Mouse (Mus musculus) common myeloid progenitor, adult 5-6 weeks (primary cell): ENCODE data around the gene Mei1. TPM values are rescaled to one million over a fixed set of nuclear protein-coding genes. Genes with fewer than 3 reads are reported as not detected.
A peak's percentile ranks its signal among the peaks of the same experiment; 100 is the strongest.
"Not testable (repeated sequence)": the region's sequence is repeated elsewhere in the genome, so short reads cannot be mapped to it uniquely, and the experiment has no call there.

ENCODE experiments used
- ATAC-seq: replicated peaks from 2 replicates; pipeline ENCODE4 v1.8.0; 2016; ENCODE audit warnings: low read depth, mild to moderate bottlenecking, moderate TSS enrichment, inconsistent platforms; ENCODE audit not compliant: poor library complexity, severe bottlenecking
- total RNA-seq: library from RNA; stranded (forward); fragments of 200-1000, 187-1606 nt; gene quantifications from 2 replicates; pipeline ENCODE4 v1.2.3, GENCODE M21; 2017

The Mei1 gene
- total RNA-seq, 1 experiment from 2014 or later: not detected

DNA sequence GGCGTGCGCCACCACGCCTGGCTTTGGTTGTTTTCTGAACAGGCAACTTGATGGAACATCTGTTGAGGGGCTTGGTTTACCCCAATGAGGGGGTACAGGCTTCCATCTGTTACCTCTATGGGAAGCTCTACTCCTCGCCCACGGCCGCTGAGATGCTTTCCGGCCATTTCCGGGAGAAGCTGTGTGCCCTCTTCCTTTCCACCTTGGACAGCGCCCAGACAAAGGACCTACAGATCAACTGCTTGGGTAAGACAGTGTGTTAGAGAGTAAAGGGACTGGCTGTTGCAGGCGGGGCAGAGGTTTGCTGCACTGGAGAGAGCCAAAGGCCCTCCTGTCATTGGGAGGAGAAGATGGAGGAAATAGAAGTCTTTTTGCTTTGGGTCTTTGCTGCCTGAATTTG, 10.1 kb downstream of the Mei1 start:
- ATAC-seq: no peak

DNA sequence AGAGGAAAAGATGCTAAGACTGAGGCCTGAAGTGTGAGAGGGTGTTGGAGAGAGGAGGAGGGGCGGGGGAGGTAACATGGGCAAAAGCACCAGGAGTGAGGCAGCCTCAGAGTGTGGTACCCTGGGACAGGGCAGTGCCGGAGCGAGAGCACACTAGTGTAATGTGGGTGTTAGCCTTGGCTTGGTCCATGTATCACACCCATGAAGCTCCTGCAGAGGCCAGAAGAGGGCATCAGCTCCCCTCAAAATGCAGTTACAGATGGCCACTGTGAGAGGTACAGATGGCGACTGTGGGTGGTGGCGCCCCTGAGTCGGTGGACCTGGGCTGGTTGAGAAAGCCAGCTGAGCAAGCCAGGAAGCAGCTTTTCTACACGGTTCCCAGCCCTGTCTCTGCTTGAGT, 11.4 kb downstream of the Mei1 start:
- peak; percentile 94 for ATAC-seq

DNA sequence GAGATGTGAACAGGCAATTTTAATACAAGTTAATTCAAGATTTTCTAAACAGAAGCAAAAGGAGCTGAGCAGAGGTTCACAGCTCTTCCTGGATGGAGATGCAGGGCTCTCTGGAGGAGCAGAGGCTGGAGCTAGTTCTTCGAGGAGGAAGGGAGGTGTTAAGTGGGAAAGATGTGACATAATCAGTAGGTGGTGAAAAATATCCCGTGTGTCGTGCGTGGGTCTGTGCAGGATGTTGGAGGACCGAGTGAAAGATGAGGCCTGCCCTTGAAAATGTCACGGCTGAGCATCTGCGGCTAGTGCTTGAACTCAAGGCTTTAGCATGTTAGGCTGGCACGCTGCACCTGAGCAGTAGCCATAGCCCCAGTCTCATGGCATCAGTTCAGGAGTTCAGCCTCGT, 15.8 kb downstream of the Mei1 start:
- ATAC-seq: no peak

DNA sequence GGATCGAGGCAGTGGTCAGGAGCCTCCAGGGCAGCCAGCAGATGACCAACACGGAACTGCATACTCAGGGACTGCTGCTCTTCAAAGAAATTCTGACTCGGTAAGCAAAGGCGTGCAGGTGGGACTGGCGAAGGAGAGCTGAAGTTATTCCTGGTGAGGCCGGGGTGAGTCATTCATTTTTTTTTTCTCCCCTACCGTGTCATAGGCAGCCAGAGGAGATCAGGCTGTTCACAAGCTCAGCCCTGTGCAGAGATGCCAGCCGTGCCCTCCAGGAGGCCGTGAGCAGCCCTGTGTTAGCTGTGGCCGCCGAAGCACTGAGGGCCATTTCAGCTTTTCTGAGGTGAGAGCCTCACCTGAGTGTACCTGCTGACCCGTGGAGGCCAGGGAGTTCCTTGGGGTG, 16.3 kb downstream of the Mei1 start:
- ATAC-seq: no peak

DNA sequence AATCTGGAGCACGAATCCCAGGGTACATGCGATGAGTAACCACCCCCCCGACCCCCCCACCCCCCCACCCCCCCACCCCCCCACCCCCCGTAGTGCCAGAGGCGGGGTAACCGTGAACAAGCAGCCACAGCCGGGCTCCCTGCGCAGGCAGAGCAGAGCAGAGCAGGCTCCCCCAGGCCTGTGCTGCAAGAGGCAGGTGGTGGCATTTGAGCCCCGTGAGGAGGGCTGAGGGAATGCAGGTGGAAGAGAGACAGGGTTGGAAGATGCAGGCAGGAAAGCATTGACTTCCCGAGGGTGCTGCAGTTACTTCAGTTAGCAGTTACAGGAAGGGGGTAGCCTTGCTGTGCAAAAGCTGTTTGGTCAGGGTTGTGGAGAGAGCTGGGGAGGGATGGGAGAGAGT, 17.5 kb downstream of the Mei1 start:
- peak; percentile 62; the same call in 1 of the 2 replicates for ATAC-seq

DNA sequence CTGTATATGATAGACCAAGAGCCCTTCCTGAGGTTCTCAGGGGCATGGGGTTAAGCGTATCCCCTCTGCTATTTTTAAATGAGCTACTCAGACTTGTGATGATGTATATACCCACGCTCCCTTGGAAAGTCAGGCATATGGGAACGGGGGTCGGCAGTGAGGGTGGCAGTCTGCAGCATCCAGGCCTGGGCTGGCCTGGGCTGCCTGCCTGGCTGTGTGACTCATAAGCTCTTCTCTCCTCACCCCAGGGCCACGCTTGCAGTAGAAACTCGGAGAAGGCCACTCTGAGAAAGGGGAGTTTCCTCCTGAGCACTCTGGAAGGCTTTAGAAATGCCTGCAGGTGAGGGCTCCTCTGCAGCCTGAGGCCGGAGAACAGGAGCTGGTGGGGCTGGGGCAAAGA, 21.3 kb downstream of the Mei1 start:
- ATAC-seq: no peak

DNA sequence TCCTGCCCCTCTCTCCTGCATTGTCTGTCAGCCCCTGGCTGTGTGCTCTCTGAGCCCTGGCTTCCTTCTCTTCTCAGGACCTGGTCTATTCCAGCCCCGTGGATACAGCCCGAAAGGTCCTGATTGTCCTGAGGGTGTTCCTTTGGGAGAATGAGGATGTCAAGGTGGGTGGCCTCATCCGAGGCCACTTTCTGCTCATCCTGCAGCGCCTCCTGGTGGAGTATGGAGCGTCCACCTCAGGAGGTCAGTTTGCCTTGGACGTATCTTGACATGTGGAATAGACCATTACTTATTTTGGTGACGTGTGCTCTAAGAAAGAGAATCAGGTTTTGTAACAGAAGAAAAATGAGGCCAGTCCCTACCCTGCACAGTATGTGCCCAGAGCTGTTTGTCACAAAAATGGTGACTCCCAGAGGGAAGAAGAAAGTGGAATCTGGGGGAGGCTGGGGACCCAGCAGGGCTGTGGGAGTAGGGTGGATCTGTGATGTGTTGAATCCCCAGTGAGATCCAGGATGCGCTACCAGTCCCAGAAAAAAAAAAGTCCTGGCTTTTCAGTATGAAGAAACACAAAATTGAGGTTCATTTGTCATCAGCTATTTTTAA, 37.3 kb downstream of the Mei1 start:
- ATAC-seq: peak; percentile 50; the same call in 1 of the 2 replicates

DNA sequence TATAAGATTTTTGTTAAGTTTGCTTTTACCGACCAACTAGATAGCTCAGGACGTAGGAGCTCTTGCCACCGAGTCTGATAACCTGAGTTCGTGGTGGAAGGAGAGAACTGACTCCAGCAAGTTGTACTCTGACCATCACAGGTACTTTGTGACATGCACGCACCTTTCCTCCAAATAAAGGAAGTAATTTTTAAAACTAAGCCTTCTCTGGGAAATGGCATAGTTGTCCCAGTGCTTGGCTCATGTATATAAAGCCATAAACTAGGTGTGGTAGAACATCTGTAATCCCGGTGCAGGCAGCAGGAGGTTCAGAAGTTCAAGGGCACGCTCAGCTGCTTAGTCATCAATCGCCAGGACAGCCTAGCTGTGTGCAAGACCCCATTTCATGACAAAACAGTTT, 50.7 kb downstream of the Mei1 start:
- ATAC-seq: no peak

DNA sequence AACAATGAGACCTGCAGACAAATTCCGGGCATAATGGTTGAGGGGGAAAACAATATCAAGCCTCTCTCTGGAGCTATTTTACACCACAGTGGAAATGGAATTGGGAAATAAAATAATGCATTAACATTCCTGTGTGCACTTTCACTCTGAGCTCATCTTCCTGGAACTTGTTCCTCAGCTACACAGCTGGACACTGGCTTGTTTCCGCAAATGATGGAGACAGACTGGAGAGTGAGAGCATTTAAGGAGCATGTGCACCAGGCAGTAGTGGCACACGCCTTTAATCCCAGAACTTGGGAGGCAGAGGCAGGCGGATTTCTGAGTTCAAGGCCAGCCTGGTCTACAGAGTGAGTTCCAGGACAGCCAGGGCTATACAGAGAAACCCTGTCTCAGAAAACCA, 56.9 kb downstream of the Mei1 start:
- not testable (repeated sequence) for ATAC-seq

DNA sequence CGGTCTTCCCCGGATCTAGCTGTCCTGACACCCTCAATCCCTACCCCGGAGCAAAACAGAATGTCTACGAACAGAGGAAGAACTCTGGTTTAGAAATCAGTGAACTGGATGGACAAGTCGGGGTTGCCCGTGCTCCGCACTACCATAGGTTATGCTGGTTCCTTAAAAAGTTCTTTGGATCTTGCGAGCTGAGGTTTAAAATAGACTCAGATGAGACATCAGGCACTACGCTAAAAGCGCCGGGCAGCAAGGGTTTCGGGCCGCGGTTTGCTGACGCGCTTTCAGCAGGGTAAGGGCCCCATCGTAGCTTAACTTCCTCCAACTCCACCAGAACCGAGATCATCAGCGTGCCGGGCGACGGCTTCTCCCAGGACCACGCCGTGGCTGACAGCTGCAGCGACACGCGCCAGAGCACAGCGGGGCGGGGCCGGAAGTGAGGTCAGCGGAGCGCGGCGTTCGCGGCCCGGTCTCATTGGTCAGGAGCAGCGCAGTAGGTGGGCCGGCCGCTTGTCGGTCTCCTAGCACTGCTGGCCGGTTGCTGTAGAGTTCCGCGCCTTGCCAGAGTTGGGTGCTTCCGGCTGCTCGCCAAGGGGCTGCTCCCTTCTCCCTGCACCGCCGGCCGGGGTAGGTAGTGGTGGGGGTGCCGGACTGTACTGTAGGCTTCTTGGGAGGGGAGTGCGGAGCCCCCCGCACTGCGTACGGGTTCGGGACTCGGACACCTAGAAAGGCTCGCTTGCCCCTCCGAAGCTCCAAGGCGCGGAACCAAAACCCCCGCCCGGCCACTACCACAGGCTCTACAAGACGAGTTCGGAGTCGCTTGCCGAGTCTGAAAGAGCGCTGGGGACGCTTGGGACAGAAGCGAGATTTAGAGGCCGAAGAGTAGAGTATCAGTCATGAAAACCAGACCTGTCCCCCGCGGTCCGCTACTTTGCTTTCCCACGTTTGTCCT, 57.9 kb downstream of the Mei1 start, which contains the start of gene Ccdc134:
Gene Ccdc134 (plus strand): TSS at position 497 of the 949 bp plus-strand sequence.
- peak; percentile 89 for ATAC-seq

DNA sequence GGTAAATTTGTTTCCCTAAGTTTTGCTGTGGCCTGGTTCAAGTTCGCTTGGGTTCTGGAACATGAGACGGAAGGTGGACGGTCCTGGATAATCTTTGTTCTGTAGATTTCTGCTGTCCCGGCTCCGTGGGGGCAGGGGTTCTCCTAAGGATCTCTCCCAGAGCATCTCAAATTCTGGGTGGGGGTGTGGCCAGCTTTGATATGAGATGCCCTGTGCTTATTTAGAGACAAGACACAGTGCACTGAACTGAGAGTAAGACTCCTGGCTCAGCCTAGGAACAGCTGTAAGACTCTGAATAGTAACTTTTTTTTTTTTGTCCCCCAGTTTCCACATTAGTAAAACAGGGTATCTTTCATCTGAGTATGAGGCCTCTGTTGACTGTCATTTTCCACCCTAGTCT, 58.6 kb downstream of the Mei1 start:
- ATAC-seq: no peak

DNA sequence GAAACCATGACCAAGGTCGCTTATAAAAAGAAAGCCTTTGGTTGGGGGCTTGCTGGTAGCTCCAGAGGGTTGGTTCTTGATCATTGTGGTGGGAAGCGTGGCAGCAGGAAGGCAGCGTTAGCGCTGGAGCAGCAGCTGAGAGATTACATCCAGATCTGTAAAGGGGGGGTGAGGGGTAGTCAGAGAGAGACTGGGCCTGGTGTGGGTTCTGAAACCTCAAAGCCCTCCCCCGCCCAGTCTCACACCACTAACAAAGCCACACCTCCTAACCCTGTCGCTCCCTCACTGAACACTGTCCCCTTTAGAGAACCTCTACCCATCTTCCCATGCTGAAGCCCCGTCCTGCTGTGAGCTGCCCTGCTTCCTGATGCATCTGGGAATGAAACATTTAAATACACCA, 60.8 kb downstream of the Mei1 start:
- peak; percentile 58 for ATAC-seq

DNA sequence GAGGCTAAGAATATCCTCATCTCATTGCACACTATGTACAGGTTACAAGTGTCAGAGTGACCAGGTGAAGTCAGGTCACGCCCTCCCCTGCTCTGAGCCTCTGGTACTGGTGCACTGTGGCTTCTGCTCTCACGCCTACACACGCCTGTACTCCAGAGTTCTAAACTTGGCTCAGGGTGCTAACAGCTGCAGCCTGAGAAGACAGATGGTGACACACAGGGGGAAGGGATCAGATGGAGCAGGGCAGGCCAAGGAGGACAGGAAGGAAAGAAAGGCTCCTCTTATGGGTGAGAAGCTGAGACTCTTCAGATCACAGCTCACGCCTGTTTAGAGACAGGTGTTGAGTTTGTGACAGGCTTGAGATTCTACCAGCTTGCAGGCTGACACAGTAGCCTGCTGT, 65.6 kb downstream of the Mei1 start:
- ATAC-seq: no peak

DNA sequence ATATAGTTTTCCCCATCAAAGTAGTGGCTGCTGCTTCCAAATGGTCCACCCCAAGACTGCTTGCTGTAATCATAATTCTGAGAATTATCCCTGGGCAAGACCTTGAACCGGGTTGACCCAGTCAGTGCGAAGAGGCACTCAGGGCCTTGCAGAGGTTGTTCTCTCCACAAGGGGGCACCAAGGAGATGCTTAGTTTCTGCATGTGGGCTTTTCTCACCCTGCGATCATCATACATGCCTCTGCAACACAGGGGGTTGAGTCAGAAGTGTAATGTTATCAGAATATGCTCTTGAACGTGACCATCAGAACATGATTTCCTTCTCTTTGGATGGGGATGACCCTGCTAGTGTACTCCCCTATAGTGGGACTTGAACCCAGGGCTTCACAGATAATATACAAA, 68.8 kb downstream of the Mei1 start:
- ATAC-seq: peak; percentile 87

DNA sequence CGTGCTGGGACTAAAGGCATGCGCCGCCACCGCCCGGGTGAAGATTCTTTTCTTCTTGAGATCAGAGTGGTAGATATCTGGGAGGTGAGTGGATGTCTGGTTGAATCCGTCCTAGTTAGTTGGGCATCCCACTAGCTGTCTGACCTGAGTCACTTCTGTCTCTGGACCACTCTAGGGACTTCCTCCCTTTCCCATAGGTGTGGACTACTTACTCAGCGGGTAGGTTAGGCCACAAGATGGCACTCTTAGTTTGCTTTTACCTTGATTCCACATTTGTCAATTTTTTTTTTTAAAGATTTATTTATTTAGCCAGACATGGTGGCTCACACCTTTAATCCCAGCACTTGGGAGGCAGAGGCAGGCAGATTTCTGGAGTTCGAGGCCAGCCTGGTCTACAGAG, 69.4 kb downstream of the Mei1 start:
- ATAC-seq: 0 out of 2 replicates have a peak, but pooled peaks have one; percentile 27

DNA sequence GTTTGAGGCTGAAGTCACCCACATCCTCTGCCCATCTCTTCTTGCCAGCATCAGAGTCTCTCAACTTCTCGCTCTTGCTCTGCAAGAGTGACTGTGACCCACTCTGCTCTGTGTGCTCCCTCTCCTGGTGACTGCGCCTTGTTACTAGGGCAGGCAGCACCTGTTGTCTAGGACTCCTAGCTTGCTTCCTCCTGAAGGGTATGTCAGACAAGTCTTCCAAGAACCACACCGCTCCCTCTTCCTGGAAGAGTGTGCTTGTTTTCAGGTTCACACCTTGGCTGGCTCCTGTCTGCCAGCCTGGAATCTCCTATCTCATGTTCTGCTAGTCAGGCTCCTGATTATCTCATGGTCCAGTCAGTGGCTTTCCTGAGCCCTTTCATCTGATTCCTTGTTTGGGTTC, 70.6 kb downstream of the Mei1 start:
- no peak for ATAC-seq

DNA sequence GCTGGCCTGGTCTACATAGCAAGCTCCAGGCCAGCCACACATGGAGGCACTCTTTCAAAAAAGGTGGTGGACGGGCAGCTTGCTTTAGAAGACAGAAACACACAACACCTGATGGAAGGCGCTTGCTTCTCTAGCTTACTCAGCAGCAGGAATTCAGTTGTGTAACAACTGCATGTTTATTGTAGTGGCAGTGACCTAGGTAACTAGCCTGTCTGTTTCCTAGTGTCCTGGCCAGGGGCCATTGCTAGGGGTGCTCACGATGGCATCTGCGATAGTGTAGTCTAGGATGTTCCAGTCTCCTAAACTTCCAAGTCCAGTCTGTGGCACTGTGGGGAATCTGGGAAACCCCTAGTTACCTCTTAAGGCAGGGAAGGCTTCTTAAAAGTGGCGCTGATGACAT, 74.4 kb downstream of the Mei1 start:
- no peak for ATAC-seq

DNA sequence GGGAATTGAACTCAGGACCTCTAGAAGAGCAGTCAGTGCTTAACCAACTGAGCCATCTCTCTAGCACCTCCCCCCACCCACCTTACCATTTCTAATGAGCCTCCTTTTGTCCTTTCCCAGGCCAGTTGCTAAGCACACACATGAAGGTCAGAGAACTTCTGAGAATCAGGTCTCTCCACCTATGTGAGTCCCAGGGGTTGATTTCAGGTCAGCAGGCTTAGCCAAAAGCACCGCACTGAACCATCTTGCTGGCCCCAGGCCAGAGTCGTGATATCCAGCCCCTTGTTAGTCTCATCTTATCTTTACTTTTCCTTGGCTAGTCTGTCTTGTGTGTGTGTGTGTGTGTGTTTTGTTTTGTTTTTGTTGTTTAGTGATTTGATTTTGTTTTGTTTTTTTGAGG, 75.6 kb downstream of the Mei1 start:
- no peak for ATAC-seq

DNA sequence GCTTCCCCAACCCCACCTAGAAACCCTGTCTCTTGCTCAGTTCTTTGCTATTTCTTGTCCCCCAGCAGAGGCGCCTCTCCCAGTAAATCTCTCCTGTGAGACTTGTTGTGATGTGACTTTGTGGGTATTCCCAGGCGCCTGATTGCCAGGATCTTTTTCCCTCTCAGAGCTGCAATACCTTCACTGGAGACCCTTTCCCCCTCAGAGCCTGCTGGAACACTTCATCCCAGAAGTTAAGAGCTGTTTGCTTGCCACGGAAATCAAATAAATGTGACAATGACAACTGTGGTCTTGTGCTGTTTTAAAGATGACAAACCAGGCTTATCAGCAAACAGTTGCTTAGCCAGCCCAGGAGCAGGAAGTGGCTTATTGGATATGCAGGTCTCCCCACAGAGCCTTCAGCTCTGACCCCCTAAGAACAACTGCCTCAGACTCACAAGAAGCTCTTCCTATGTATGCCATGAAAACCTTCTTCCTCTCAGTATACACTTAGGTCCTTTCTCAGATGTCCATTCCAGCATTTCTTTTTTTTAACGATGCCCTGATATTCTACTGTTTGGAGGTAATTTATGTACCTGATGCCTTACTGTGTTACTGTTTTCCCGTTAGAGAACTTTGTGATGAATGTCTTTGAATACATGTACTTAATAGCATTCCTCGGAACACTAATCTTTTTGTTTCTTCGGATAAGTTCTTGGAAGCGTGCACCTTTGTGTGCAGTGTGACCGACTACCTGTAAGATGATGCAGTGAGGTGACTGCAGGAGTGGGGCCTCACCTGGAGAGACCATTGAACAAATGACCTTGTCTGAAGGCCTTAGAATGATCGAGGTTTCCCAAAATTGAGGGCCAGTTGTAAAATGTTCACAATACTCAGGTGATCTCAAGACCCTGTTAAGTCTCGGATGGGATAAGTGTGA, 76.3 kb downstream of the Mei1 start:
- ATAC-seq: peak; percentile 31
